Mouse (Mus musculus) 3T3-L1 (cell line): ENCODE data around the gene Pdcd1lg2.

Experiments used
- DNase-seq: peaks from one replicate; pipeline ENCODE4 v3.0.0-alpha.2; 2015; ENCODE audit warnings: low read depth, low spot score

The Pdcd1lg2 gene

DNA sequence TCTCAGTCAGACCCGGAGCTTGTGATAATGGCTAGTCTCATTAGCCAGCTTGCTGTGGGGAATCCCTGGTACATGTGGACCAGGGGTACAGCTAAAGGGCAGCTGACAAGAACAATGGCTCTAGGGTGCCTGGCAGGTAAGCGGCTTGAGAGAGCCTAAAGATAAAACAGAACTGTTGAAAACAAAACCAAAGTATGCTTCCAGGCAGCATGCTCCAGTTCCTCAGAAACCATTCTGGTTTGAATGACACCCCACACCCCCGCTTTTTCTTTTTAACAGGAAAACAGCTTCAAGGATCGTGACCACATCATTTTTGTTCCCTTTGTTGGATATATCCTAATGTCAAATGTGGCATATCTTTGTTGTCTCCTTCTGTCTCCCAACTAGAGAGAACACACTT, at the start of gene Pdcd1lg2:
Gene Pdcd1lg2, plus strand, starts transcription at position 301 of the 400 bp plus-strand sequence.
- no peak for DNase-seq

DNA sequence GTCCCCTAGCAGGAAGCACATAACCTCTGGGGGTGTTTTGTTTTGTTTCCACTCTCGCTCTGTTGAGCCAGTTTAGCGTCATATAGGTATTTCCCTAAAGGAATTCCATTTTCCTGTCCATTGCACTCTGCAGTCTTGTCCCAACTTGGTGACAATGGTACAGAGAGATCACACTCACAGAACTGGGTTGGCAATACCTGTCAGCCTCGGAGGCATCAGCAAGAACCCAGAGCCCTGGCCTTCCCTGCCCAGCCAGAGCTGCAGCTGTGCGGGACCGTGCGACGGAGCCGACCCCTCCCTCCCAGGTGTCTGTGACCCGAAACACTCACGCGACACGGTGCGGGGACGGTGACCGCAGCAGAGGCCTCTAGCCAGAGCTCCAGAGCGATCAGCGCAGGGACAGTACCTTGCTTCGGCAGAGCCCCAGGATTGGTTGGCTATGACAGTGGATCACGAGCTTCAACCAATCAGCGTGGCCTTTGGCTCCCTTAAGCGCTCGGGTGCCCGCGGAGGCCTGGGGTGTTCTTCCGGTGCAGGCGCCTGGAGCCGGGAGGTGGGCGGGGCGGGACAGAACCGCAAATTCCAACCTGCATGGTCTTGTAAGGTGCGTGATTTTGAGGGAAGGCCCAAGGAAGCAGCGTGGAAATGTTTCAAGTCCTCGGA, 49.1 kb upstream of the Pdcd1lg2 start:
- peak; percentile 97 for DNase-seq

DNA sequence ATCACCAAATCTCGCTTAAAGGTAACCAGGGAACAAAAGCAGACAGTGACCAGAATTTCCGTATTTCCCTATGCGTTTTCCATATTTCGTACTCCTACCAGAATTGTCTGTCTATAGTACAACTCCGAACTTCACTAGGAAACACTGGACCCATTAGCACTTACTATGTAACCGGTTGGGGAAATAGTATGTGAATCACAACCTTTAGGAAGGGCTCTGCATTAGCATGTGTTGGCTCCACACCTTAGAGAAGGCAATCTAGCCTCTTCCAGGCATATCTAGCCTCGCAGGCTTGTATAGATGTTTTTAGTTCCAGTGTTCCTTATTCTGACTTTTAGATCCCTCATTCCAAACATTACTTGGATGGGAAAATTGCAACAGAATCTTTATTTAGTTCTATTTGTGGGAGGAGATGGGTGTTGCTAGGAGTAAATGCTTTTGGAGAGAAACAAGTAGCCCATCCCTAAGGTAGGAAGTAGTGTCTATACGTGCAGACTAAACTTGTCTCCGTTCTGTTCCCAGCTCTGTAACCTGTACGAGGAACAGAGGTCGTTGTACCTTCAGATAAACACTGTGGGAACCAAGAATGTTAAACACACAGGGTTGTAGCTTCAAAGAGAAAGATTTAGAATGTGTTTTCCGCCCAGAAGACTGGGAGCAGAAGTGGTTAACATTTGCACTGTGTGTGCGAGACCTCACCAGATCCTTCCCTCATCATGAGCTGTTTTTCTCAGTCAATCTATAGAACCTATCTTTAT, 48.4 kb upstream of the Pdcd1lg2 start:
- no peak for DNase-seq

DNA sequence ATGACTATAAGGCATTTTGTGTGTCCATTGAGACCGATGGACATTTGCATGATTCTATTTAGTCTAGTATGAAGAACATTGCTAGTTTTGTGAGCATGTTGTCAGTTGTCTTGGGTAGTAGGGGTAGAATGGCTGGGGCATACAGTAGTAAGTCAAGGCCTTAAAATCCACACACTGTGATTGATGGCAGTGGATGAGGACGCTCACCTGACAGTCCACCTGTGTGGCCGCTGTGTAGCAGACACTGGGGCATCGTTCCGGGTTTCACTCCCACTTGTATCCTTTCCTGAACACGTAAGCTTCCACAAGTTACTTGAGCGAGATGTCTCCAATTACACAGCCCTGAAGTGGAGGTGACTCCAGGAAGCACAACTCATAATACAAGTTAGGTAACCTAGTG, 47.2 kb upstream of the Pdcd1lg2 start:
- no peak for DNase-seq

DNA sequence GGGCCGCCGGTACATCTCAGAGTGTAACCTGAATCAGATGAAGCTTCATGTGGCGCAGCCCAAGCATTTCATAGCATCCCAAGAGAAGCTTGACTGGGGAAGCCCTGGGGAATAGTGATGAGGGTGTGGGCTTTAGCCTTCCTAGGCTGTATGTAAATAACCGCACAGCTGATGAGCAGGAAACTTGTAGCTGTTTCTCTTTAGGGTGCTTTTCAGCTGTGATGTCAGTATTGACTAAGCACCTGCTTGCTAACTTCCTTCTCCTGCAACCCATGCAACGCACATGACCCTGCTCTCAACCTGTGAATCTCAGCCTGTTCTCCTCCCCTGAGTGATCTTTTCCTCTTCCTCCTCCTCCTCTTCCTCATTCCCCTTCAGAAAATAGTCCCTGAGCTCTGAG, 46.6 kb upstream of the Pdcd1lg2 start:
- DNase-seq, result no peak

DNA sequence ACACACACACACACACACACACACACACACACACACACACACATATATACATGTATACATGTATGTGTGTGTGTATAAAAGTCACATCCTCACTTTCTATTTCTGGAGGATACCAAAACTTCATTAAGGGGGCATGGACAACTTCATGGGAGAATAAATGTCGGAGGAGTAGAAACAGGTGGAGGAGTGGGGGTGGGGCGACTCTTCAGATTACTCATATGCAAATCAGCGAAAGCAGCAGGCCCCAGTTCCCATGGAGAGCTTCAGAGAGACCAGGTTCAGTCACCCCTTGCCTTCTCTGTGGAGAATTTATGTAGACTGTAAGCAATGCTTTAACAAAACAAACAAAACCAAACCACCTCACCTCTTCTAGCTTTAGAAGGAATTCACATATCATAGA, 45.6 kb upstream of the Pdcd1lg2 start:
- DNase-seq, result no peak

DNA sequence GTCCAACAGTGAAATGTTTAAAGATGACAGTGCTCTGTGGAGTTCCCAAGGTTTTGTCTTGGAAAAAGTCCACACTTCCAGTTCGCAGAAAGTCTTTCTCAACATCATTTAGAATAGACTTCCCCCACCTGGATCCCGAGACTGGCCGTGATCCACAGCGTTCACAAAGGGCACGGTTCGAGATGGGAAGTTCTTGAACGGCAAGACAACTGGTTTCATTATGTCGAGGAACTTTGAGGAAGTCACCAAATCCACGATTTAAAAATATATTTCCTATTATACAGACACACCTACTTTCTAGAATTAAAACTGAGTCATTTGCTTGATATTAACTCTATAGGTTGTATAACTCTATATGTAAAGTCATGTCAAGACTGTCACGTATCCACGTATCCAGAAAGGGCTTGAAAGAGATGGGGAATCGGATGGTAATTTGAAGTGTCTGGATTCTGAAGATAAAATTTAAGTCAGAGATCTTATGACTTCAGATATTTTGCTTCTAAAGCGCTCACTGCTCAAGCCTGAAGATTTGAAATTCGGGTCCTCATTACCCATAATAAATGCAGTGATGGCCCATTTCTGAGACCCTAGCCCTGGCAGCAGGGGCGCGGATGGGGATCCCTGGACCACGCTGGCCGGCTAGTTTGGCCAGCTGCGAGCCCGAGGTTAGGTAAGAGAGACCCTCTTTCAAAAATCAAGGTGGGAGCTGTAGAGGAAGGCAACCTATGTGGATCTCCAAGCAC, 44.3 kb upstream of the Pdcd1lg2 start:
- DNase-seq, result no peak

DNA sequence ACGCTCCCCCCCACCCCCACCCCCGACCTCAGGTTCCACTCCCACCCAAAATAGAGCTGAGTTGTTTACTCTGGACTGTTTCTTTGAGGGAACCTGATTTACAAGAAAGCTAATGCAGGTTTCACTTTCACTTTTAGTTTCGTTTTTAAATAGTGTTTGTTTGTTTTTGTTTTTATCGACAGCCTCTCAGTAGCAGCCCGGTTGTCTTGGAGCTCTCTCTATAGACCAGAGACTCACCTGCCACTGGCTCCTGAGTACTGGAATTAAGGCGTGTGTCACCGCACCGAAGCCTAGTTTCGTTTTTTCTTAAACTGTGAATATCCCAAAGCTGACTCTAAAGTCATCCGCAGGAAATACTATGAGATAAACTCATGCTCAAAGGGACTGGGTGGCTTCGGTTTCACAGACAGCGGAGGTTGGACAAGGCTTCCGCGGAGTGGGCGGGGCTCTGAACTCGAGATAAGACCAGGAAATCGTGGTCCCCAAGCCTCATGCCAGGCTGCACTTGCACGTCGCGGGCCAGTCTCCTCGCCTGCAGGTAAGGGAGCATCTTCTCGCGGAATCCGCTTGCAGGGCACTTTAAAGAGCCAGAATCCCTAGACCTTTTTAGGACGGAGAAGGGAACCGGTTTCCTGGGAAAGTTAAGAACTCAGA, 43.6 kb upstream of the Pdcd1lg2 start, which contains the start of the genes Plgrkt and Cd274:
Gene Plgrkt, minus strand, starts transcription at position 422 of the 654 bp plus-strand sequence.
Gene Cd274, plus strand, starts transcription at position 487 of the 654 bp plus-strand sequence.
- DNase-seq, result peak; percentile 90

DNA sequence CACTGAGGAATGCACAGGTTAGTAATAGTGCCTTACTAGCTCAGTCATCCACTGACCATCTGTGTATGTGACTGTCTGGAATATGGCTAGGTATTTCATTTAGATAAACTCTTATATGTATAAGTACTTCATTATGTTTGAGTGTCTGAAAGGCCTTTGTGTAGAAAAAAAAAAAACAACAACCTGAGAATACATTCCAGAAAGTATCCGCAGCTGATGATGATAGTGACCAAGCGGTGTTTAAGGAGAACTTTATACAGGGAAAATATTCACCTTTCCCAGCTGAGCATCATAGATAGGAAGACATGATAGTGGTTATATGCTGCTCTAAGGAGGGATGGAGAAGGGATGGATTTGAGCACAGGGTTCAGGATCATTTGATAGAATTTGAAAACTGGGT, 42.7 kb upstream of the Pdcd1lg2 start:
- DNase-seq, result no peak

DNA sequence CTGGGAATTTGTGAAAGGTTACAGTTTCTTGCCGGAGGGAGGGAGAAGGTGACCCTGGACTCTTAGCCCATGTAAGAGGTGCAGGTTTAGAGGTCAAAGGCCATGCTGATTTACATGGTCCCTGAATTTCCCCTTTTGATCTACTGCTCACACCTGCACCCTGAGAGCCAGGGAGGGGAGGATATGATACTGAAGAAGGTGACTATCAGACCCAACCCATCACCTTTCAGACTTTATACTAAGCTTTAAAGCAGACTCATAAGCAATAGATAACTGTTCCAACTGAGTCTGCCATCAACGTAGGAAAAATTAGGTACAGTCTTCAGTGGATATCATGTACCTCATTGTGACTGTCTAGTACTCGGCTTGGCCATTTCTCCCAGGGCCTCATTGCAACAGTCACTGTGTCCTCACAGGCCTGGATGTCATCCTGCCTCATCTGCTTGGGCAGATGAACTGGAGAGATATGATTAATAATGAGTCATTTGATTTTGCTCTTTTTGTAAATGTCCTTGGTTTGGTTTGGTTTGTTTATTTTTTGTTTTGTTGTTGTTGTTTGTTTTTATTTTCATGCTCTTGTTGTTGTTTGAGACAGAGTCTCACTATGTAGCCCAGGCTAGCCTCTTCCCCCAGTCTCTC, 41.9 kb upstream of the Pdcd1lg2 start:
- DNase-seq, result no peak

DNA sequence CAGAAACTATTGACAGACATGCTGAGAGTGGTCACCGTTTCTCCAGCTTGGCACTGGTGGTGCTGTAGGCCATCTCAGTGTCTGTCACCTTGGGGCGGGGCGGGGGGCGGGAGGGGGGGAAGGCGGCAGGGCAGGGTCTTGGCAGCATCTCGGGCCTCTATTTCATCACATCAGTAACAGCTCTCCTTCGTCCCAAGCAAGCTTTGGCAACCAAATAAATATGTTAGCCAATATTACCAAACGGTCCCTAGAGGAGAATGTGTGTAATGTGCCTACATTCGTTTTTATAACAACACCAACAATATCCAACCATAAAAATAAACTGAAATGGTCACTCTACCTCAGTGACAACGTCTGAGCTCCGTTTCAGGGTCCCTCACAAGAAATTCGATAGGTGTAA, 40.6 kb upstream of the Pdcd1lg2 start:
- no peak for DNase-seq

DNA sequence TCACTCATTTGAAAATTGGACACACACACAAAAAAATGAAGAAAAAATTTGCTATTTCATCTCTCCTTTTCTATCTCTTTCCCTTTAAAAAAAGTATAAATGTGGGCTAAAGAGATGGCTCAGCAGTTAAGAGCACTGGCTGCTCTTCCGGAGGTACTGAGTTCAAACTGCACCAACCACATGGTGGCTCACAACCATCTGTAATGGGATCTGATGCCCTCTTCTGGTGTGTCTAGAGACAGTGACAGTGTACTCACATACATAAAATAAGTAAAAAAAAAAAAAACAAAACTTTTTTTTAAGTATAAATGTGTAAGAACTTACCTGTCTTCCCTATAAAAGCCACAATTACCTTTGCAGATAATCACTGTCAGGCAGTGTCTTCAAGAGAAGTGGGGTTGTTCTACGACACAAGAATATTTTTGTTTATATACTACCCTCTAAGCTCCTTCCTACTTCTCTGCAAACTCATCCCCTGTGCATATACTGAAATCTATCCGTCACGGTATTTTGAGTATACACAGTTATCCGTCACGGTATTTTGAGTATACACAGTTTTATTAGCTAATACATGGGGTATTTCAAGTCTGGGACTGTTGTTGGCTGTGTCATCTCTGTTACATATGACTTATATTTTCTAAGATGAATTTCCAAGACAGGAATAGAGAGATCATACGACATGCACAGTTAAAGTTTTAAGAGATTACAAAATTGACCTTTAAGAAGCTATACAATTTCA, 40.0 kb upstream of the Pdcd1lg2 start:
- no peak for DNase-seq

DNA sequence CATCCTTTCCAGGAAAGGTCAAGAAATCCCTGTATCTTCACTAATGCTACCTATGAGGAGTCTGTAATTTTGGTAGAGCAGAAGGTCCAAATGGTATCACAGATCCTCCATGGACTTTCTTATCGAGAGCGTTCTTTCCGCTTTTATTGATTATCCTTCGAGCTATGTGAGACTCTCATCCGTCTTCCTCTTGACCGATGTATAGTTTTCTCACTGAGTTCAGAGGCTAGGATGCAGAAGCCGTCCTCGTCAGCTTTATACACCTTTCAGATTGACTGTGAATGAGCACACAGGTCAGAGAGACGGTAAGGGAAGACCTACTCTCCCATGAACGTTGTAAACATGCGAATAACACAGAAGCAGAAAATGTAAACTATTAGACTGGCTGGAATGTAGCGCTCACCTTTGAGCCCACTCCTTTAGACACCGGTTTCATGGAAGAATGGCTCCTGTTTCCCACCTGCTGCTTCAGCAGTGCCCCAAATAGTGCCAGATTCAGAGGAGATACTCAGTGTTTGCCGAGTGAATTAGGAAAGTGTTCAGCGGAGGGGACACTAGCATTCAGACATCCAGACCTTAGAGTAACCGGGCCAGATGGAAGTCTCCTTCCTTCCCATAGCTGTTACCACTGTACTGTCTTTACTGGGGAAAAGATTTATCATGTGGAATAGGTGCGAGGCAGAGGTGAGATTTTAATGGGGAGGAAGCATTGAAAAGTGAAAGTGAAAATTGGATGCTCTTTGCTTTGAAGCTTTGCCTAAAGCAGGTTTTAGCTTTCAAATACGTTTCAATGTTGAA, 39.2 kb upstream of the Pdcd1lg2 start:
- no peak for DNase-seq

DNA sequence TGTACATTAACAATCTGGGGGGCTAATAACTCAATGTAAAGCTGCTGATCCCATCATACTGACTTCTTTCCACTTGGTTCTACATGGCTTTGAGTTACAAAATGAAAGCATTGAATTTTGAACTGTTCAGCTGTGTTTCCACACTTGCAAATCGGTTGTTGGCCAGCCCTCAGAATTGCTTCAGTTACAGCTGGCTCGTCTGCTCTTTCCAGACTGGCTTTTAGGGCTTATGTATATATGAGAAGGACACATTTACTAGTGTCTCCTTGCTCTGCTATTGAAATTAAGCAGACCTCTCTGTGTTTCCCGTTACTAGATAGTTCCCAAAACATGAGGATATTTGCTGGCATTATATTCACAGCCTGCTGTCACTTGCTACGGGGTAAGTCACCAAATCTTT, 38.6 kb upstream of the Pdcd1lg2 start:
- no peak for DNase-seq

DNA sequence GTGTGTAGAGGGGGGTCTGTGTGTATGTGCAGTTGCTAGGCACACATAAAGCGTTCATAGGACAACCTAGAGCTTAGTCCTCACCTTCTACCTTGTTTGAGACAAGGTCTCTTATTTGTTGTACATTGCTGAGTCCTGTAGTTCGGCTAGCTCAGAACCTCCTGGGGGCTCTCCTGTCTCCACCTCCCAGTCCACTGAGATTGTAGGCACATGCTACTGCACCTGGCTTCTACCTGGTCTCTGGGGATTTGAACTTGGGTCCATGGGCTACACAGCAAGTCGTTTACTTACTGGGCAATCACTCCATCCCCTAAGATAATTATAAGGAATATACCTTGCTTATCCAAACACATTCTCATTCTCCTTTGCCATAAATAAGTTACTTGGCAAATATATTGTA, 38.1 kb upstream of the Pdcd1lg2 start:
- DNase-seq, result no peak

DNA sequence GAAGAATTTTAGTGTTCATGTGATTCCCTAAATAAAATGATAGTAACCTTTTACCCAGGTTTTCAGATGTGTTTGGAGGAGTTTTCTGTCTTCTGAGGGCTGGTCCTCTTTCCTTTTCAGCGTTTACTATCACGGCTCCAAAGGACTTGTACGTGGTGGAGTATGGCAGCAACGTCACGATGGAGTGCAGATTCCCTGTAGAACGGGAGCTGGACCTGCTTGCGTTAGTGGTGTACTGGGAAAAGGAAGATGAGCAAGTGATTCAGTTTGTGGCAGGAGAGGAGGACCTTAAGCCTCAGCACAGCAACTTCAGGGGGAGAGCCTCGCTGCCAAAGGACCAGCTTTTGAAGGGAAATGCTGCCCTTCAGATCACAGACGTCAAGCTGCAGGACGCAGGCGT, 37.3 kb upstream of the Pdcd1lg2 start:
- DNase-seq, result no peak

DNA sequence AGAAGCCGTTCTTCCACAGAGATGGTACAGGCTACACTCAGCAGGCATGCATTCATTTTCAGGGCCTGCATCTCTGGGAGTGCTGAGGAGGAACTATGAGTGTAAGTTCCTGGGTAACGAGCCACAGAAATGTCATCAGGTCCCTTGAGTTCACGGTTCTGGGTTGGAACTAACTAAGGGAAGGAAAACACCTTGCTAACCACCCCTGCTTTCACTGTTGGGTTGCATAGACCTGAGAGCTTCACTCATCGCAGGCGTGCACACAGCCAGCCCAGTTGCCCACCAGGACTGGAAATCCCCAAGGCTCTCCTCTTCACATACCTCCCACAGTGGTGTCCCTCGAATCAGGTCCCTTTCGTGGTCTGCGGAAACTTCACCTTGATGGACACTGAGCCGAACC, 35.8 kb upstream of the Pdcd1lg2 start:
- DNase-seq, result no peak

DNA sequence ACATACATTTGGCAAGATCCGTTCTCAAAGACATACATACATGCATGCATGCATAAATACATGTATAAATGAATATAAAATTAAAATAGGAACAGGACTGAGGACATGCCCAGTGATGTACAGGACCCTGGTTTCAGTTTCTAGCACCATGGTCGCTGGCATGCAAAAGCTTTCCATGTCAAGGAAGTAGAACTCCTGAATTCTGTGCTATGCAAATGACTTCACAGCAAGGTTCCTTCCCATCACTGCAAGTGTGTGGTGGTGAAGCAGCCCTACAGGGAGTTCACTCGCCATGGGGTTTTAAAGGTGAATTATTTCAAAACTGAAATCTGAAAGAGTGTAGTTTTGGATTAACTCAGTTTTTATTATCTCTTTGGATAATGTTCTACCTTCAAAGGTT, 34.3 kb upstream of the Pdcd1lg2 start:
- no peak for DNase-seq

DNA sequence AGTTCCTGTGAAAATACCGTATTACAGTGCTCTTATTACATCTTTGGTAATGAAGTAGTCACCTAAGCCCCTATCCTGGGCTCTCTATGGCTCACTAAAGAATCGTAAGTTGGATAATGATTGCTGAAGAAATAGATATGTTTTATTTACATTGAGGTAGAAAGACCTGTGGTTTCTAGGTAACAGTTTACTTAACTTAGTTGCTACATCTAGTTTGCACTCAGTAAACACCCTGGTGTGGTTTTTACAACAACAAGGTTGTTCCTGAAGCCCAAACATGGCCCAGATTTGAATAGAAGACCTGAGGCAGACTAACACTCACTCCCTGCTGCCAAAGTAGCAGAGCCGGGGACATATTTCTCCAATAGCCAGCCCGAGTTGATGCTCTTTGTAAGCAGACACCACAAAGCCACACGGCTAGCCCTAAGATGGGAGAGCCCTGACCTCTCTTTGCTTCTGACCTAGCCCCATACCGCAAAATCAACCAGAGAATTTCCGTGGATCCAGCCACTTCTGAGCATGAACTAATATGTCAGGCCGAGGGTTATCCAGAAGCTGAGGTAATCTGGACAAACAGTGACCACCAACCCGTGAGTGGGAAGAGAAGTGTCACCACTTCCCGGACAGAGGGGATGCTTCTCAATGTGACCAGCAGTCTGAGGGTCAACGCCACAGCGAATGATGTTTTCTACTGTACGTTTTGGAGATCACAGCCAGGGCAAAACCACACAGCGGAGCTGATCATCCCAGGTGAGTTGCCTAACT, 30.7 kb upstream of the Pdcd1lg2 start:
- no peak for DNase-seq
